Mouse (Mus musculus): ENCODE measurements around the gene Gm43517. TPM values are rescaled to one million over a fixed set of nuclear protein-coding genes. Genes with fewer than 3 reads are reported as not detected.

Gm43517 gene
- total and polyA plus RNA-seq, 3 experiments = not detected

- TF ChIP-seq ZC3H11A (IDR thresholded peaks at IDR 0.05; ENCODE audit: low read depth, low read length) (no peak), PAX5 (IDR thresholded peaks at IDR 0.05; ENCODE audit: low read length) (no peak), ETS1 (conservative IDR thresholded peaks at IDR 0.05; ENCODE audit: low read depth, low read length) (no peak), ZNF384 (IDR thresholded peaks at IDR 0.05; ENCODE audit: low read depth, low read length) (no peak), NRF1 (IDR thresholded peaks at IDR 0.05; ENCODE audit: low read depth, low read length) (no peak), EP300 (IDR thresholded peaks at IDR 0.05; ENCODE audit: low read length) (no peak), KAT2A (IDR thresholded peaks at IDR 0.05; ENCODE audit: insufficient replicate concordance, low read length) (no peak), IRF4 (IDR thresholded peaks at IDR 0.05; ENCODE audit: low read depth, low read length) (no peak), NELFE (IDR thresholded peaks at IDR 0.05; ENCODE audit: low read depth, low read length) (no peak), JUN (IDR thresholded peaks at IDR 0.05; ENCODE audit: insufficient read depth, low read depth, low read length) (no peak), MEF2A (IDR thresholded peaks at IDR 0.05; ENCODE audit: borderline replicate concordance, low read depth, low read length) (no peak), TCF12 (IDR thresholded peaks at IDR 0.05; ENCODE audit: low read depth, low read length) (no peak), MYC (IDR thresholded peaks at IDR 0.05; ENCODE audit: low read depth, low read length) (no peak)
- dilution Hi-C loops (cut with MboI; ENCODE audit: extremely low pct_ligation_motif_present, extremely low pct_unique_long_range_greater_than_20kb, low sequenced_read_pairs) = no loop called here
- peaks cover 39% of the 10 kb centered on the region for H3K9me3 ChIP-seq (replicated peaks; ENCODE audit: low read length)
- DNase-seq (ENCODE audit: extremely low read depth) = no peak
- in situ Hi-C loops (cut with MboI; ENCODE audit: low pct_ligation_motif_present, low pct_unique_long_range_greater_than_20kb, low sequenced_read_pairs) = no loop called here
- H3K4me3 ChIP-seq (replicated peaks in 1 of 3; ENCODE audit: low read depth in 2 of 3, low read length in 2 of 3, poor library complexity in 1 of 3) = no peak overlapping the region
- H3K79me2 ChIP-seq (replicated peaks; ENCODE audit: control insufficient read depth, extremely low read depth, insufficient read depth, poor library complexity, severe bottlenecking) = no peaks in the 10 kb centered on the region
- H3K27me3 ChIP-seq (replicated peaks) = no peaks in the 10 kb centered on the region
- no peaks in the 10 kb centered on the region for H3K4me1 ChIP-seq (ENCODE audit: control insufficient read depth in 1 of 2, insufficient read depth in 2 of 2)
- H3K4me2 ChIP-seq (ENCODE audit: insufficient read depth, low read depth, poor library complexity, severe bottlenecking) = no peak overlapping the region
- H3K27ac ChIP-seq (ENCODE audit: insufficient read depth, low read depth) = no peak overlapping the region
- H3K9ac ChIP-seq (ENCODE audit: insufficient read depth, low read depth) = no peak overlapping the region
- no peaks in the 10 kb centered on the region for H3K36me3 ChIP-seq (replicated peaks in 1 of 2; ENCODE audit: control insufficient read depth in 1 of 2, insufficient read depth in 1 of 2, low read length in 1 of 2)
Measured at GRCm38 (mm10) chr12:49385631-49385990, 637 bp downstream of the Gm43517 start.

GRCm38 (mm10) chr12:49386081-49386805 lies 1.3 kb downstream of the Gm43517 start:
- Histone ChIP-seq H3K9ac (ENCODE audit: insufficient read depth, low read depth) (no peak overlapping the region), H3K79me2 (replicated peaks; ENCODE audit: control insufficient read depth, extremely low read depth, insufficient read depth, poor library complexity, severe bottlenecking) (no peaks in the 10 kb centered on the region), H3K27me3 (replicated peaks) (no peaks in the 10 kb centered on the region), H3K27ac (ENCODE audit: insufficient read depth, low read depth) (no peak overlapping the region), H3K9me3 (replicated peaks; ENCODE audit: low read length) (peaks cover 43% of the 10 kb centered on the region), H3K4me1 (ENCODE audit: control insufficient read depth in 1 of 2, insufficient read depth in 2 of 2) (no peaks in the 10 kb centered on the region), H3K36me3 (replicated peaks in 1 of 2; ENCODE audit: control insufficient read depth in 1 of 2, insufficient read depth in 1 of 2, low read length in 1 of 2) (no peaks in the 10 kb centered on the region), H3K4me3 (replicated peaks in 1 of 3; ENCODE audit: low read depth in 2 of 3, low read length in 2 of 3, poor library complexity in 1 of 3) (no peak overlapping the region), H3K4me2 (ENCODE audit: insufficient read depth, low read depth, poor library complexity, severe bottlenecking) (no peak overlapping the region)
- dilution Hi-C loops (cut with MboI; ENCODE audit: extremely low pct_ligation_motif_present, extremely low pct_unique_long_range_greater_than_20kb, low sequenced_read_pairs) (no loop called here), in situ Hi-C loops (cut with MboI; ENCODE audit: low pct_ligation_motif_present, low pct_unique_long_range_greater_than_20kb, low sequenced_read_pairs) (no loop called here)
- no peak for TF ChIP-seq POLR2A (IDR thresholded peaks at IDR 0.05; ENCODE audit: low read depth, low read length)
- no peak for TF ChIP-seq CHD1 (IDR thresholded peaks at IDR 0.05; ENCODE audit: low read depth, low read length)
- TF ChIP-seq HCFC1 (IDR thresholded peaks at IDR 0.05; ENCODE audit: low read depth, low read length) = no peak
- TF ChIP-seq MAZ (IDR thresholded peaks at IDR 0.05; ENCODE audit: low read depth, low read length) = no peak
- TF ChIP-seq JUND (conservative IDR thresholded peaks at IDR 0.05; ENCODE audit: low read depth, low read length) = no peak
- no peak for TF ChIP-seq ELF1 (IDR thresholded peaks at IDR 0.05; ENCODE audit: low read depth, low read length)
- DNase-seq (ENCODE audit: extremely low read depth) = no peak

Data from CH12.LX (cell line).